Mouse (Mus musculus) ovary, adult 18-20 months (tissue): Measurements from ENCODE around the gene Kcnj11.

ENCODE experiments used
- DNase-seq: peaks from one replicate; pipeline ENCODE4 v3.0.0; 2022; ENCODE audit warnings: low spot score, mixed read lengths

Gene Kcnj11

DNA sequence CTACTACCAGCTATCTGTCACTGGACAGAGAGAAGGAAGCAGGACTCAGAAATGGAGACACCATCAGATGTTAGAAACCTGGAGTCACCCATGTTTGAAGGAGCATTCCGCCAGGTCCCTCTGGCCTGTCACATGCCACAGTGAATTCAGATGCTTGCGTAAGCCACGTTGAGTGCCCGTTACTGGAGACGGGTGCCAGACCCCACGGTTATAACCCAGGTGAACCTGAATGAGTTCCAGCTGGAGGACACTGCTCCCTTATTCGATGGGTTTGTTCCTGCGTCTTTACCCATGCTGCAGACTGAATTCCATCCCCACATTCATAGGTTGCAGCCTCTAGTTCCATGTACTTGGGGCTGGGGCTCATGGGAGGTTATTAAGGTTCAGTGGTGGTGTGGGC lies 3.2 kb upstream of the Kcnj11 start:
- no peak for DNase-seq

GRCm38 (mm10) chr7:46103075-46103591 lies 2.6 kb upstream of the Kcnj11 start:
- no peak for DNase-seq

GRCm38 (mm10) chr7:46099682-46100081 lies 882 bp downstream of the Kcnj11 start:
- DNase-seq: no peak

- DNase-seq: no peak
Observed at GRCm38 (mm10) chr7:46098919-46099286, 1.7 kb downstream of the Kcnj11 start.

DNA sequence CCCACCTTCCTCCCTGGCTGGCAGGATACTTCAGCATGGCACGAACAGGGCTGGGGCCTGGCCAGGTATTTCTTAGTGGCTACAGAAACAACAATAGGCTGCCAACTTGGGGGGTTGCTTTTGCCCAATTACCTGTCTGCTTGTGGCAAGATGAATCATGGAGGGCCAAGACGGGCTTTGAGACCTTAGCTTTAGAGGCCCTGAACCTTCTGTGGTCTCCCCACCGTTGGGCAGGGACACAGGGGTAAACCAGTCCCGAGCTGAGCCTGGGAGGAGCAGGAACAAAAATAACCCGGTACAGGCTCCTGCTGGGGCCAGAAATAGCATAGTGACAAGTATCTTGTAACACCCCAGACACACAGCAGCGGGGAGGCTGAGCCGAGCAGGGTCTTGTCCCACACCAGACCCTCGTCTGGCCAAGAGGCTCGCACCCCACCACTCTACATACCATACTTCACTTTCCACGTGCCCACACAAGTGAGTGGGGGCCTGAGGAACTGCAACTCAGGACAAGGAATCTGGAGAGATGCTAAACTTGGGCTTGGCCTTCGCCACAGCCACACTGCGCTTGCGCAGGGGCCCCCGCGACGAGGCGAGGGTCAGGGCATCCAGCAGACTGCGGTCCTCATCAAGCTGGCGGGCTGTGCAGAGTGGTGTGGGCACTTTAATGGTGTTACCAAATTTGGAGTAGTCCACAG lies 2.2 kb downstream of the Kcnj11 start:
- no peak for DNase-seq

DNA sequence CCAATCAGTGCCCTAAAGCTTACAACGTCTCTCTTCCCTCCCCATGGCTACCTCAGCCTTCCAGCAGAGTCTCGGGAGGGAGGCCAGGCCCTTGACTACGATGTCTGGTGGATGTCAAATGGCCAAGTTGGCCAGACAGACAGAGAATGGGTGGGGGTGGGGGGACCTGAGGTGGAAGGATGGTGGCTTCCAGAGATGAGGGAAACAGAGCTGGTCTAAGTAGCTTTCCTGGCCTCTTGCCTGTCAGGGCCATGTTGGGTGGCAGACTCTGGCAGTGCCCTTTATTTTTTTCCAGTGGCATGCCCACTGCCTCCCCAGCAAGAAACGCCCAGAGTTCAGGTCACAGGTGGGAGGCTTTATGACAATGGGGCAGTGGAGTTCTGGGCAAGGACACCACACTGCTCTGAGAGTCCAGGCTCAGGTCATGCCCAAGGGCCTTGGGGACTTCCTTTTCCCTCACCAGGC lies 3.2 kb downstream of the Kcnj11 start:
- DNase-seq: no peak

GRCm38 (mm10) chr7:46096136-46096535 lies 4.4 kb downstream of the Kcnj11 start:
- peak; percentile 19 for DNase-seq

GRCm38 (mm10) chr7:46092803-46093202 lies 7.8 kb downstream of the Kcnj11 start:
- DNase-seq: no peak

GRCm38 (mm10) chr7:46088241-46088640 lies 12.3 kb downstream of the Kcnj11 start:
- no peak for DNase-seq

GRCm38 (mm10) chr7:46086378-46086777 lies 14.2 kb downstream of the Kcnj11 start:
- no peak for DNase-seq

DNA sequence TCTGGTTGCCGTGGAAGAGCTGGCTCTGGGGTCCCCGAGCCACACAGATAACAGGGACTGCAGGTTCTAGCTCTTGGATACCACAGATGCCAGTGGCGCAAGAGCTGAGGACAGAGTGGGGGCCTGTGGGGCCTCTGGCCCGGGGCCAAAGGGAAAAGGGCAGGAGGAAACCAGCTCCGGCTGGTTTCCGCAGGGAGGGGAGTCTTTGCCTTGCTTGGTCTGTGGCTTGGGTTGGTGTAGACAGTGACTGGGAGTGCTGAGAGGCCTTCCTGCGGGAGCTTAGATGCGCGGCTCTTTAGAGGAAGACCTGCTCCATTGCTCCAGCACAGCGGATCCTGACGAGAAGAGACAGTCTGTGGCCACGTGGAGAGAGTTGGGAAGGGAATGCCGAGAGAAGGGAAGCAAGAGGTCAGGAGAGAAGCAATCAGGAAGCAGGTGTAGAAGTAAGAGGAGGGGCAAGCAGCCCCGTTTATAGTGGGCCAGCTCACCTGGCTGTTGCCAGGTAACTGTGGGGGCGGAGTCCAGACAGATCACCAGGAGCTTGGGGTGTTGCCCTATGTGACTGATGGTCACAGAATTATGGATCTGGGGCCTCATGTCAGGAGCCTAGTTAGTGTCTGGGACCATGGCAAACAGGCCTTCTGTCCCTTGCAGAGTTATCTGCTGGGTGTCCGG lies 15.6 kb downstream of the Kcnj11 start:
- no peak for DNase-seq

GRCm38 (mm10) chr7:46084024-46084423 lies 16.5 kb downstream of the Kcnj11 start:
- DNase-seq: no peak

GRCm38 (mm10) chr7:46077675-46078074 lies 22.9 kb downstream of the Kcnj11 start:
- no peak for DNase-seq

DNA sequence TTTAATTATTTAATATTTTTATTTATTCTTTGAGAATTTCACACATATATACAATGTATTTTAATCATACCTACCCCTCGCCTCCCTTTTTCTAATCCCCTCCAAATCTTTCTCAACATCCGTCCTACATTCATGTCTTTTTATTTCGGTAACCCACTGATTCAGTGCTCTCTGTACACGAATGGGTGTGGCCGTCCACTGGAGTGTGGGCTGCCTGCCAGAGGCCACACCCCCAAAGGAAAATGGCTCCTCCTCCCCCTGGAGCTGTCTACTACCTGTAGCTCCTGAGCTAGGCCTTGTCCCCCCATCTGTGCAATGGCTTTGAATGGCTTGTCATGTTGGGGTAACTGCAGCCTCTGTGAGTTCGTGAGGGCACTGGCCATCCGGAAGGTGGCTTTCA lies 23.7 kb downstream of the Kcnj11 start:
- no peak for DNase-seq

GRCm38 (mm10) chr7:46068831-46069230 lies 31.7 kb downstream of the Kcnj11 start:
- DNase-seq: no peak

- no peak for DNase-seq
Observed at GRCm38 (mm10) chr7:46063296-46063695, 37.3 kb downstream of the Kcnj11 start.

- no peak for DNase-seq
Observed at GRCm38 (mm10) chr7:46061614-46062013, 39.0 kb downstream of the Kcnj11 start.

GRCm38 (mm10) chr7:46060688-46061087 lies 39.9 kb downstream of the Kcnj11 start:
- DNase-seq: no peak

GRCm38 (mm10) chr7:46058882-46059281 lies 41.7 kb downstream of the Kcnj11 start:
- no peak for DNase-seq

- no peak for DNase-seq
Observed at GRCm38 (mm10) chr7:46053566-46053965, 47.0 kb downstream of the Kcnj11 start.

DNA sequence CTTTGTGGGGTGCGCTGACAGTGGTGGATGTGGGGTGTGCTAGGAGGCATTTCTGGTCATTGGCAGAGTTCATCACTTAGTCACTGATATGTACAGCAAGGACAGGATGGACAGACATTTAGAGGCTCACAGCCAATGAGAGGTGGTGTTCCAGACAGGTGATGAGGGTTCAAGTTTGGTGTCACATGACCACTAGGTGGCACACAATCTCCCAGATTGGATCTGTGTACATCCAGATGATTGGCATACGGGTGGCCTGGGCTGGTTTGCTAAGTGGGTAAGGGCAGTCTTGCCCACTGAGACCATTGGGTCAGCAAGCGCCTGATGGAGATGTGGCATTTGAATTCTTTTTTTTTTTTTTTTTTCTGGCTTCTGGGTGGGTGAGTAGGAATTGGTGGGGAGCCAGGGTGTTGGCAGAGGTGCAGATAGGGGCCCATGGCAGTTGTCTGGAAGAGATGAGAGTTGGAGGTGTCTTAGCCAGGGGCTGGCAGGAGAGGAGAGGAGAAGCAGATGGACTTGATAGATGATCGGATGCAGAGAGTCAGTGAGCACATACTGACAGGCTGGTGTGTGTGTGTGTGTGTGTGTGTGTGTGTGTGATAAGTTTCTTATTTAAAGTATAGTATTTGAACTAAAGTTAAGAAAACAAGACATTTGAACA lies 48.3 kb downstream of the Kcnj11 start:
- no peak for DNase-seq

DNA sequence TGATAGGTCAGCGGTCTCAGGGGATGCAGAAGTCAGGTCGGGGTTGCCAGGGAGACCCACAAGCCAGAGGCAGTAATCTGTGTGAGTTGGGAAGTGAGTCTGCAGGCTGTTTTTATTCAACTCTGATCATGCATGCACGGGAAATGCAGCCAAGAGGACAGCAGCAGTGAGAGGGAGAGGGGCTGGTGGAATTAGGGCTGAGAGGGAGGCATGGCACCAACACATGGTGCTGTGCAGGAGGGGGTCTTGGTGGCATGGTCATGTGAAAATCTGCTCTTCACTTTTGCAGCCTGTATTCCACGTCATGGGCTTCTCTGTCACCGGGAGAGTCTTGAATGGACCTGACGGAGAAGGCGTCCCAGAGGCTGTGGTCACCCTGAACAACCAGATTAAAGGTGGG lies 50.6 kb downstream of the Kcnj11 start:
- no peak for DNase-seq
